Mouse (Mus musculus) neural tube, embryonic 12.5 days (tissue): ENCODE data around the gene Fxyd6. TPM values are rescaled to one million over a fixed set of nuclear protein-coding genes. Genes with fewer than 3 reads are reported as not detected.

Experiments
- ATAC-seq: fragments of 200-750 bp; cut with Nextera tagmentation; 2 replicates; pipeline ENCODE4 v1.8.0; 2017; ENCODE audit warnings: low read depth, mild to moderate bottlenecking, moderate TSS enrichment, moderate library complexity; ENCODE audit not compliant: low FRiP score
- H3K27ac ChIP-seq: fragments of 300-500 bp; sonication (generic); 2 replicates; pipeline ENCODE4 v1.5.1; 2016
- H3K27me3 ChIP-seq: fragments of 300-500 bp; sonication (generic); replicated peaks from 2 replicates; pipeline ENCODE4 v1.6.1; 2016; ENCODE audit warnings: mild to moderate bottlenecking
- H3K36me3 ChIP-seq: fragments of 300-500 bp; sonication (generic); 2 replicates; pipeline ENCODE4 v1.6.1; 2016; ENCODE audit warnings: mild to moderate bottlenecking
- H3K4me1 ChIP-seq: fragments of 300-500 bp; sonication (generic); 2 replicates; pipeline ENCODE4 v1.6.1; 2016
- H3K4me2 ChIP-seq: fragments of 300-500 bp; sonication (generic); replicated peaks from 2 replicates; pipeline ENCODE4 v1.6.1; 2016; ENCODE audit warnings: mild to moderate bottlenecking
- H3K4me3 ChIP-seq: fragments of 300-500 bp; sonication (generic); 2 replicates; pipeline ENCODE4 v1.5.1; 2016
- H3K9ac ChIP-seq: fragments of 300-500 bp; sonication (generic); 2 replicates; pipeline ENCODE4 v1.6.1; 2016; ENCODE audit warnings: mild to moderate bottlenecking
- H3K9me3 ChIP-seq: fragments of 300-500 bp; sonication (generic); 2 replicates; pipeline ENCODE4 v1.6.1; 2016; ENCODE audit warnings: mild to moderate bottlenecking
- WGBS: fragments of 180-500 bp; shearing (Covaris S2); methylation state at CpG from one replicate; pipeline ENCODE4 v1.1.7; 2016; 5-methylcytosine and 5-hydroxymethylcytosine counted together
- polyA plus RNA-seq: library from polyadenylated mRNA; unstranded; fragments of >200 nt; fragmentation: Nextera tagmentation; extraction: Ambion mirVana; gene quantifications from 2 replicates; pipeline ENCODE4 v1.2.1, GENCODE M21; 2016

Gene Fxyd6
- polyA plus RNA-seq, 1 experiment from 2014 or later = 186 TPM

DNA sequence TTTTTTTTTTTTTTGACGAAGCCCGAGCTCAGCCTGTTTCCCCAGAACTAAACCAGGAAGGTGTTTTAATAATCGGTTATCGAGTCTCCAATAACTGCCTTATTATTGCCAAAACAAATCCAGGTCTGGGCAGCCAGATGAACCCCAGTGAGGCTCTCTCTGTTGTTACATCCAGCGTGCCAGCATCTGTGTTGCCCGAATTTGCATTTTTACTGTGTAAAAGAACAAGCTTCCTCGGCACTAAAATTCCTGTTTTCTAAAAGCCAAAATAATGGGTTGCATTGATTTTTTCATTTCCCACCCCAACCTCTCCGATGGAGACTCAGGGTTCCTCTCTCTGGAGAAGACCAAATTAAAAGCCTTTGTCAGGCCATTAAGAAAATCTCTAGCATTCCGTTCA, 63.1 kb downstream of the Fxyd6 start:
- 72% methylated on average over 9 of the region's 9 CpGs for WGBS
- no peak overlapping the region for H3K4me3 ChIP-seq
- H3K4me2 ChIP-seq = peak overlapping the region; percentile 24; the same call in 1 of the 2 replicates

GRCm38 (mm10) chr9:45434171-45434570, 64.2 kb downstream of the Fxyd6 start:
- Histone ChIP-seq H3K4me1 (peaks cover 35% of the 10 kb centered on the region), H3K36me3 (no peaks in the 10 kb centered on the region), H3K27me3 (peaks cover 35% of the 10 kb centered on the region), H3K4me2 (no peak overlapping the region; the same call in 1 of the 2 replicates), H3K9ac (no peak overlapping the region), H3K9me3 (no peaks in the 10 kb centered on the region), H3K27ac (no peak overlapping the region), H3K4me3 (no peak overlapping the region)
- 70% methylated on average over 2 of the region's 2 CpGs for WGBS
- ATAC-seq = no peak

More for the DNA sequence above, 63.1 kb downstream of the Fxyd6 start:
- H3K9ac ChIP-seq = no peak overlapping the region
- no peaks in the 10 kb centered on the region for H3K36me3 ChIP-seq
- peaks cover 42% of the 10 kb centered on the region for H3K27me3 ChIP-seq
- no peak for ATAC-seq
- no peaks in the 10 kb centered on the region for H3K9me3 ChIP-seq
- H3K4me1 ChIP-seq = peaks cover 35% of the 10 kb centered on the region
- no peak overlapping the region for H3K27ac ChIP-seq

DNA sequence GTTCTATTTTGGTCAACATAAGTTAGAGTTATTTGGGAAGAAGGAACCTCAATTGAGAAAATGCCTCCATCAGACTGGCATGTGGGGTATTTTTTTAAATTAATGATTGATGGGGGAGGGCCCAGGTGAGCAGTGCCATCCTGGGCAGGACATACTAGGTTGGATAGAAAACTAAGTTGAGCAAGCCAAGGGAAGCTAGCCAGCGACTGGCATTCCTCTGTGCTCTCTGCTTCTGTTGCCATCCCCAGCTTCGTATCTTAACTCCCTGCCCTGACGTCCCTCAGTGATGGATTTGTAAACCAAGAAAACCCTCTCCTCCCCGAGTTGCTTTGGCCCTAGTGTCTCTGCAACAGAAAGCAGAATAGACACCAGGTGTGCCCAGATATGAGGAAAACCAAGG, 69.0 kb downstream of the Fxyd6 start:
- ATAC-seq = no peak
- no peak overlapping the region for H3K4me3 ChIP-seq
- no peak overlapping the region for H3K4me2 ChIP-seq
- WGBS = 80% methylated on average over 4 of the region's 4 CpGs
- peaks cover 11% of the 10 kb centered on the region; the same call in 1 of the 2 replicates for H3K4me1 ChIP-seq
- H3K36me3 ChIP-seq = no peaks in the 10 kb centered on the region
- H3K27me3 ChIP-seq = no peaks in the 10 kb centered on the region
- no peak overlapping the region for H3K9ac ChIP-seq
- H3K9me3 ChIP-seq = no peaks in the 10 kb centered on the region
- H3K27ac ChIP-seq = no peak overlapping the region

DNA sequence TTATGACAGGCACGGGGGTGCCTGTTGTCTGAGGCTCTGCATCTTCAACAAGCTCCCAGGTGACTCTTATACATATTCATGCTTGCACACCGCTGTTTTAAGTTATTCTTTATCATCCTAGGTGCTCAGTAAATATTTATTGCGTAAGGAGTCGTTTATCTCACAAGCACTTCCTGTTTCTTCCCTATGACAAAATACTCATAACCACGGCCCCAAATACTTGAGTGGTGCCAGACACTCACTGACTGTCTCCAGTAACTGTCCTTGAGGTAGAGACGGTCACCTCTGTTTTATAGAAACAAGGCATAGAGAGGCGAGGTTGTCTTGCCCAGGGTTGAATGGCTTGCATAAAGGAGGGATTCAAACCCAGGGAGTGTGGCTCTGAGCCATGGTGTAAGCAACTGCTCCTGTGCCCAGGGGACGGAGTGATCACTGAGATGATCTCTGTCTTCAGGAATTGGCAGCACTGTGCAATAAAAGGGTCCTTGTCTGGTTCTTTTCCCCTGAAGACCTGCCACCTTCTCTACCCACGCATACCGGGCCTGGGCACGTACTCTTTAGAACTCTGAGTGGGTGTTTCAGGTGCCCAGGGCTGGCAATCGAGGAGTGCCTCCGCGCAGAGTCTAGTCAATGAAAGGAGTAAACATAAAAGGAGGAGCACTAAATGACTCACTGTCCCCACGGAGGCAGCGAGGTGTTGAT, 70.2 kb downstream of the Fxyd6 start:
- no peaks in the 10 kb centered on the region for H3K27me3 ChIP-seq
- no peak for ATAC-seq
- WGBS = 77% methylated on average over 16 of the region's 16 CpGs
- H3K4me1 ChIP-seq = peaks cover 12% of the 10 kb centered on the region; the same call in 1 of the 2 replicates
- H3K27ac ChIP-seq = no peak overlapping the region
- no peak overlapping the region for H3K4me3 ChIP-seq
- H3K36me3 ChIP-seq = no peaks in the 10 kb centered on the region
- H3K4me2 ChIP-seq = no peak overlapping the region
- no peak overlapping the region for H3K9ac ChIP-seq
- no peaks in the 10 kb centered on the region for H3K9me3 ChIP-seq

DNA sequence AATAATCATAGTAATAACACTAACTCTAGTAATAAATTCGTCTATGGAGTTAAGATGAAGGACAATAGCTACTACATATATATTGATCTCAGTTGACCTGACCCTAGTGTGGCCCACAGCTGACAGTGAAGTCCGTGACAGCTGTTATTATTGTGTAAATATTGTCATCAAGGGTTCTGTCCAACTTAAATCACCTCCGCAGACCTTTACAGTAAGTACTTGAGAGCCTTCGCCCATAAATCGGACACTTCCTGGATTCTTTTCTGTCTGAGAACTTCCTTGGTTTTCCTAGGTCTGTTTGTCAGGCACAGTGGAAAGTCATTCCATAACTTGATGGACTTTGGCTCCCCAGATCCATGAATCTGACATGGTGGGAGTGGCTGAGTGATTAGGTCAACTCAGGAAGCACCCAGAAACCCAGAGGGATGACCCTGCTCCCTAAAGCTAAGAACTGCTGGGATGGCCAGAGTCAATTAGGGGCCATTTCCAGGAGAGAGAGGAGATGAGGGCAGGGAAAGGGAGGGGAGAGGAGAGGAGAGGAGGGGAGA, 74.3 kb downstream of the Fxyd6 start:
- peaks cover 6% of the 10 kb centered on the region; the same call in 1 of the 2 replicates for H3K27me3 ChIP-seq
- 82% methylated on average over 5 of the region's 5 CpGs for WGBS

More for the DNA sequence above, 74.3 kb downstream of the Fxyd6 start:
- Histone ChIP-seq H3K36me3 (no peaks in the 10 kb centered on the region), H3K4me1 (peaks cover 26% of the 10 kb centered on the region; the same call in 1 of the 2 replicates), H3K9ac (no peak overlapping the region), H3K4me3 (no peak overlapping the region), H3K9me3 (no peaks in the 10 kb centered on the region), H3K27ac (no peak overlapping the region), H3K4me2 (no peak overlapping the region)
- ATAC-seq = no peak

Other genes starting within 250 kb of the Fxyd6 start
- 0.18 and 0.27 TPM in 2 replicates for gene Scn4b, start 231.8 kb upstream of the Fxyd6 start, polyA plus RNA-seq
- not detected in 2 replicates for gene BC049352, start 188.2 kb upstream of the Fxyd6 start, polyA plus RNA-seq
- gene Tmprss4, start 166.1 kb upstream of the Fxyd6 start, polyA plus RNA-seq = 0.08 TPM in 1 of 2 replicates, not detected in the other
- 0.72 and 1.2 TPM in 2 replicates for gene Il10ra, start 101.0 kb upstream of the Fxyd6 start, polyA plus RNA-seq
- gene Tmprss13, start 51.1 kb upstream of the Fxyd6 start, polyA plus RNA-seq = 0.05 and 0.10 TPM in 2 replicates
- gene Fxyd2, start 29.5 kb downstream of the Fxyd6 start, polyA plus RNA-seq = 1.8 and 2.2 TPM in 2 replicates
- gene Dscaml1, start 56.4 kb downstream of the Fxyd6 start, polyA plus RNA-seq = 6.4 and 6.5 TPM in 2 replicates